8 mouse cellular contexts compared by ENCODE assay signal in genomic region chr7:4922508-4922907, GRCm38 (mm10). TPM values are rescaled to one million over a fixed set of nuclear protein-coding genes. Genes with fewer than 3 reads are reported as not detected.
DNase-seq lines count a peak whose midpoint lies in the region; ATAC-seq and TF ChIP-seq lines count a peak whose summit lies in the region.

No protein-coding gene starts in this region.

- peak overlapping the region; percentile 59 for H3K9ac ChIP-seq in forebrain, embryonic 11.5 days (ENCODE audit: low read length)
- H3K9ac ChIP-seq in heart, embryonic 15.5 days = peak overlapping the region; percentile 52
- H3K9ac ChIP-seq in kidney, postnatal 0 days (ENCODE audit: low read depth, low read length) = peak overlapping the region; percentile 14; the same call in 1 of the 2 replicates
- H3K9ac ChIP-seq in limb, embryonic 15.5 days = 0 out of 2 replicates have a peak overlapping the region, but pooled peaks have one; percentile 11
- peak overlapping the region; percentile 85 for H3K9ac ChIP-seq in midbrain, embryonic 16.5 days (ENCODE audit: low read depth, low read length)

- H3K4me3 ChIP-seq in forebrain, embryonic 11.5 days (ENCODE audit: low read depth, low read length) = peak overlapping the region; percentile 31
- peak overlapping the region; percentile 42 for H3K4me3 ChIP-seq in heart, embryonic 15.5 days
- peak overlapping the region; percentile 21; the same call in 1 of the 2 replicates for H3K4me3 ChIP-seq in kidney, postnatal 0 days (replicated peaks; ENCODE audit: low read depth, low read length)
- H3K4me3 ChIP-seq in limb, embryonic 15.5 days = peak overlapping the region; percentile 31
- H3K4me3 ChIP-seq in midbrain, embryonic 16.5 days (ENCODE audit: low read depth, low read length) = peak overlapping the region; percentile 41

- WGBS in forebrain, embryonic 11.5 days = under 1% methylated on average over 14 of the region's 14 CpGs
- 1% methylated on average over 14 of the region's 14 CpGs for WGBS in heart, embryonic 15.5 days
- WGBS in kidney, postnatal 0 days = 0% methylated on average over 14 of the region's 14 CpGs
- 3% methylated on average over 14 of the region's 14 CpGs for WGBS in limb, embryonic 15.5 days
- WGBS in midbrain, embryonic 16.5 days = 0% methylated on average over 14 of the region's 14 CpGs

- no peaks in the 10 kb centered on the region for H3K27me3 ChIP-seq in forebrain, embryonic 11.5 days (ENCODE audit: control insufficient read depth, insufficient read depth, low read length)
- H3K27me3 ChIP-seq in heart, embryonic 15.5 days = no peaks in the 10 kb centered on the region
- H3K27me3 ChIP-seq in kidney, postnatal 0 days (ENCODE audit: insufficient read depth, low read length) = no peaks in the 10 kb centered on the region
- H3K27me3 ChIP-seq in limb, embryonic 15.5 days = no peaks in the 10 kb centered on the region
- no peaks in the 10 kb centered on the region for H3K27me3 ChIP-seq in midbrain, embryonic 16.5 days (ENCODE audit: control insufficient read depth, insufficient read depth, low read depth, low read length)

- no peak for TF ChIP-seq CTCF in brain, embryonic 14.5 days (IDR thresholded peaks at IDR 0.05; ENCODE audit: borderline replicate concordance, extremely low read depth, insufficient read depth, insufficient read length)
- no peak for TF ChIP-seq CTCF in kidney, postnatal 0 days (IDR thresholded peaks at IDR 0.05; ENCODE audit: low read depth)

- 0 out of 2 replicates have a peak, but pooled peaks have one; percentile 25 for TF ChIP-seq POLR2A in brain, embryonic 14.5 days (IDR thresholded peaks at IDR 0.05; ENCODE audit: borderline replicate concordance, extremely low read depth, insufficient read depth, insufficient read length, poor library complexity, severe bottlenecking)

- H3K4me2 ChIP-seq in forebrain, embryonic 11.5 days (ENCODE audit: low read depth, low read length, severe bottlenecking) = peak overlapping the region; percentile 81
- H3K4me2 ChIP-seq in heart, embryonic 15.5 days = peak overlapping the region; percentile 85
- H3K4me2 ChIP-seq in kidney, postnatal 0 days (ENCODE audit: low read length) = peak overlapping the region; percentile 62
- peak overlapping the region; percentile 66 for H3K4me2 ChIP-seq in limb, embryonic 15.5 days
- H3K4me2 ChIP-seq in midbrain, embryonic 16.5 days (ENCODE audit: low read length) = peak overlapping the region; percentile 92

- no peaks in the 10 kb centered on the region for H3K9me3 ChIP-seq in forebrain, embryonic 11.5 days (ENCODE audit: control insufficient read depth, low read length)
- no peaks in the 10 kb centered on the region for H3K9me3 ChIP-seq in heart, embryonic 15.5 days (replicated peaks)
- H3K9me3 ChIP-seq in kidney, postnatal 0 days (replicated peaks; ENCODE audit: low read length) = no peaks in the 10 kb centered on the region
- H3K9me3 ChIP-seq in limb, embryonic 15.5 days = no peaks in the 10 kb centered on the region
- no peaks in the 10 kb centered on the region for H3K9me3 ChIP-seq in midbrain, embryonic 16.5 days (replicated peaks; ENCODE audit: control insufficient read depth, low read length, poor library complexity, severe bottlenecking)

- H3K36me3 ChIP-seq in forebrain, embryonic 11.5 days (ENCODE audit: control insufficient read depth, insufficient read depth, low read length) = peaks cover 5% of the 10 kb centered on the region; the same call in 1 of the 2 replicates
- H3K36me3 ChIP-seq in heart, embryonic 15.5 days = peaks cover 31% of the 10 kb centered on the region
- H3K36me3 ChIP-seq in kidney, postnatal 0 days (ENCODE audit: insufficient read depth, low read length) = peaks cover 30% of the 10 kb centered on the region
- peaks cover 37% of the 10 kb centered on the region for H3K36me3 ChIP-seq in limb, embryonic 15.5 days
- peaks cover 14% of the 10 kb centered on the region for H3K36me3 ChIP-seq in midbrain, embryonic 16.5 days (ENCODE audit: control insufficient read depth, insufficient read depth, low read length)

- H3K4me1 ChIP-seq in forebrain, embryonic 11.5 days (replicated peaks; ENCODE audit: control insufficient read depth, insufficient read depth, low read length) = peaks cover 44% of the 10 kb centered on the region
- peaks cover 60% of the 10 kb centered on the region for H3K4me1 ChIP-seq in heart, embryonic 15.5 days (replicated peaks)
- H3K4me1 ChIP-seq in kidney, postnatal 0 days (replicated peaks; ENCODE audit: insufficient read depth, low read length) = peaks cover 28% of the 10 kb centered on the region
- peaks cover 65% of the 10 kb centered on the region for H3K4me1 ChIP-seq in limb, embryonic 15.5 days
- H3K4me1 ChIP-seq in midbrain, embryonic 16.5 days (ENCODE audit: control insufficient read depth, insufficient read depth, low read length) = peaks cover 38% of the 10 kb centered on the region

- ATAC-seq in forebrain, embryonic 11.5 days (replicated peaks; ENCODE audit: low FRiP score) = peak; percentile 85
- ATAC-seq in heart, embryonic 15.5 days (replicated peaks; ENCODE audit: insufficient number of reproducible peaks, insufficient read depth, low FRiP score, low read depth) = peak; percentile 20; the same call in 1 of the 2 replicates
- ATAC-seq in kidney, postnatal 0 days (replicated peaks; ENCODE audit: low FRiP score, low read depth) = peak; percentile 52
- no peak for ATAC-seq in limb, embryonic 15.5 days (ENCODE audit: insufficient number of reproducible peaks, low FRiP score, low TSS enrichment, low read depth)
- ATAC-seq in midbrain, embryonic 16.5 days = peak; percentile 86

- peak; percentile 73 for DNase-seq in CD4-positive, CD25-positive, alpha-beta regulatory T cell, adult 2 months (ENCODE audit: low read depth, low spot score)
- DNase-seq in brain, embryonic 14.5 days (ENCODE audit: low read depth) = peak; percentile 98
- peak; percentile 93 for DNase-seq in forebrain, embryonic 11.5 days (ENCODE audit: low spot score)
- peak; percentile 84 for DNase-seq in kidney, postnatal 0 days (ENCODE audit: low spot score)
- DNase-seq in telencephalon, adult 2 months (ENCODE audit: low read depth, low spot score) = peak; percentile 90

- peak overlapping the region; percentile 97 for H3K27ac ChIP-seq in forebrain, embryonic 11.5 days (ENCODE audit: low read depth, low read length)
- H3K27ac ChIP-seq in heart, embryonic 15.5 days = peak overlapping the region; percentile 56
- peak overlapping the region; percentile 39; the same call in 1 of the 2 replicates for H3K27ac ChIP-seq in kidney, postnatal 0 days
- peak overlapping the region; percentile 91 for H3K27ac ChIP-seq in limb, embryonic 15.5 days
- H3K27ac ChIP-seq in midbrain, embryonic 16.5 days (ENCODE audit: low read length) = peak overlapping the region; percentile 99

RNA-seq across cellular contexts. Expression of gene Nat14, which starts 0.7 kb away (rescaled TPM):
- polyA plus RNA-seq in brain, embryonic 14.5 days (2012; rRNA removed) = 27.3 and 27.9 TPM in 2 replicates
- 10.8 and 12.6 TPM in 2 replicates for polyA plus RNA-seq in forebrain, embryonic 11.5 days (2014; fragmentation: Nextera tagmentation; extraction: Ambion mirVana)
- 4.2 and 5.3 TPM in 2 replicates for polyA plus RNA-seq in heart, embryonic 15.5 days (2015; fragmentation: Nextera tagmentation; extraction: Ambion mirVana)
- 2.1 and 2.6 TPM in 2 replicates for polyA plus RNA-seq in kidney, postnatal 0 days (2015; fragmentation: Nextera tagmentation; extraction: Ambion mirVana)
- 2.5 and 3.7 TPM in 2 replicates for polyA plus RNA-seq in limb, embryonic 15.5 days (2015; fragmentation: Nextera tagmentation; extraction: Ambion mirVana)
- polyA plus RNA-seq in midbrain, embryonic 16.5 days (2015; fragmentation: Nextera tagmentation; extraction: Ambion mirVana) = 48.2 and 49.4 TPM in 2 replicates

RNA-seq across cellular contexts. Expression of gene Ssc5d, which starts 3.1 kb away (rescaled TPM):
- 2.3 and 3.6 TPM in 2 replicates for polyA plus RNA-seq in brain, embryonic 14.5 days (2012; rRNA removed)
- 0.79 and 0.91 TPM in 2 replicates for polyA plus RNA-seq in forebrain, embryonic 11.5 days (2014; fragmentation: Nextera tagmentation; extraction: Ambion mirVana)
- polyA plus RNA-seq in heart, embryonic 15.5 days (2015; fragmentation: Nextera tagmentation; extraction: Ambion mirVana) = 2.6 and 3.3 TPM in 2 replicates
- 0.91 and 1.1 TPM in 2 replicates for polyA plus RNA-seq in kidney, postnatal 0 days (2015; fragmentation: Nextera tagmentation; extraction: Ambion mirVana)
- 15.6 and 21.9 TPM in 2 replicates for polyA plus RNA-seq in limb, embryonic 15.5 days (2015; fragmentation: Nextera tagmentation; extraction: Ambion mirVana)
- 0.72 and 0.85 TPM in 2 replicates for polyA plus RNA-seq in midbrain, embryonic 16.5 days (2015; fragmentation: Nextera tagmentation; extraction: Ambion mirVana)

RNA-seq across cellular contexts. Expression of gene Zfp628, which starts 7.5 kb away (rescaled TPM):
- 16.7 and 21.7 TPM in 2 replicates for polyA plus RNA-seq in brain, embryonic 14.5 days (2012; rRNA removed)
- 4.8 and 5.0 TPM in 2 replicates for polyA plus RNA-seq in forebrain, embryonic 11.5 days (2014; fragmentation: Nextera tagmentation; extraction: Ambion mirVana)
- 2.1 and 3.0 TPM in 2 replicates for polyA plus RNA-seq in heart, embryonic 15.5 days (2015; fragmentation: Nextera tagmentation; extraction: Ambion mirVana)
- polyA plus RNA-seq in kidney, postnatal 0 days (2015; fragmentation: Nextera tagmentation; extraction: Ambion mirVana) = 3.5 and 3.9 TPM in 2 replicates
- polyA plus RNA-seq in limb, embryonic 15.5 days (2015; fragmentation: Nextera tagmentation; extraction: Ambion mirVana) = 3.4 TPM in 2 replicates
- 3.1 and 3.6 TPM in 2 replicates for polyA plus RNA-seq in midbrain, embryonic 16.5 days (2015; fragmentation: Nextera tagmentation; extraction: Ambion mirVana)

RNA-seq across cellular contexts. Expression of gene Gm36210, which starts 16.2 kb away (rescaled TPM):
- polyA plus RNA-seq in brain, embryonic 14.5 days (2012; rRNA removed) = 0.77 and 1.3 TPM in 2 replicates
- polyA plus RNA-seq in forebrain, embryonic 11.5 days (2014; fragmentation: Nextera tagmentation; extraction: Ambion mirVana) = 0.56 and 0.59 TPM in 2 replicates
- not detected in 2 replicates for polyA plus RNA-seq in heart, embryonic 15.5 days (2015; fragmentation: Nextera tagmentation; extraction: Ambion mirVana)
- not detected in 2 replicates for polyA plus RNA-seq in kidney, postnatal 0 days (2015; fragmentation: Nextera tagmentation; extraction: Ambion mirVana)
- 0.17 TPM in 1 of 2 replicates, not detected in the other for polyA plus RNA-seq in limb, embryonic 15.5 days (2015; fragmentation: Nextera tagmentation; extraction: Ambion mirVana)
- 0.32 and 0.38 TPM in 2 replicates for polyA plus RNA-seq in midbrain, embryonic 16.5 days (2015; fragmentation: Nextera tagmentation; extraction: Ambion mirVana)

RNA-seq across cellular contexts. Expression of gene Sbk2, which starts 41.7 kb away (rescaled TPM):
- 0.14 TPM in 2 replicates for polyA plus RNA-seq in brain, embryonic 14.5 days (2012; rRNA removed)
- polyA plus RNA-seq in forebrain, embryonic 11.5 days (2014; fragmentation: Nextera tagmentation; extraction: Ambion mirVana) = 0.33 TPM in 1 of 2 replicates, not detected in the other
- polyA plus RNA-seq in heart, embryonic 15.5 days (2015; fragmentation: Nextera tagmentation; extraction: Ambion mirVana) = 4.8 and 5.3 TPM in 2 replicates
- 0.12 and 0.13 TPM in 2 replicates for polyA plus RNA-seq in kidney, postnatal 0 days (2015; fragmentation: Nextera tagmentation; extraction: Ambion mirVana)
- 0.73 and 0.74 TPM in 2 replicates for polyA plus RNA-seq in limb, embryonic 15.5 days (2015; fragmentation: Nextera tagmentation; extraction: Ambion mirVana)
- polyA plus RNA-seq in midbrain, embryonic 16.5 days (2015; fragmentation: Nextera tagmentation; extraction: Ambion mirVana) = 0.18 TPM in 1 of 2 replicates, not detected in the other

Comparison
In these comparisons a context has a peak if more than half of its experiments do, and no peak if none do; other contexts are left out.
1. H3K27ac ChIP-seq: peak in every context shown above with its lines; median percentile 99 in midbrain, embryonic 16.5 days; 97 in forebrain, embryonic 11.5 days; 91 in limb, embryonic 15.5 days; 56 in heart, embryonic 15.5 days; 39 in kidney, postnatal 0 days.
2. H3K9ac ChIP-seq: peak in every context shown above with its lines; median percentile 85 in midbrain, embryonic 16.5 days; 59 in forebrain, embryonic 11.5 days; 52 in heart, embryonic 15.5 days; 14 in kidney, postnatal 0 days; 11 in limb, embryonic 15.5 days.